Mouse (Mus musculus) limb, embryonic 11.5 days (tissue): ENCODE measurements around the gene Ubtd1. TPM values are rescaled to one million over a fixed set of nuclear protein-coding genes. Genes with fewer than 3 reads are reported as not detected.
A peak's percentile ranks its signal among the peaks of the same experiment; 100 is the strongest.

Experiments
- ATAC-seq: fragments of 200-750 bp; cut with Nextera tagmentation; 2 replicates; pipeline ENCODE4 v1.8.0; 2017; ENCODE audit warnings: low read depth; ENCODE audit not compliant: insufficient number of reproducible peaks, low FRiP score, low TSS enrichment
- DNase-seq: peaks from one replicate; pipeline ENCODE4 v3.0.0-alpha.2; 2015; ENCODE audit warnings: low spot score
- H3K27ac ChIP-seq: fragments of 300-500 bp; sonication (generic); replicated peaks from 2 replicates; pipeline ENCODE4 v1.5.1; 2014; ENCODE audit warnings: low read depth, mild to moderate bottlenecking, low read length
- H3K27me3 ChIP-seq: fragments of 300-500 bp; sonication (generic); 2 replicates; pipeline ENCODE4 v1.6.1; 2014; ENCODE audit warnings: mild to moderate bottlenecking, low read length, mixed read lengths; ENCODE audit not compliant: control insufficient read depth, insufficient read depth
- H3K36me3 ChIP-seq: fragments of 300-500 bp; sonication (generic); 2 replicates; pipeline ENCODE4 v1.6.1; 2014; ENCODE audit warnings: mild to moderate bottlenecking, low read length, moderate library complexity, mixed read lengths; ENCODE audit not compliant: control insufficient read depth, insufficient read depth
- H3K4me1 ChIP-seq: fragments of 300-500 bp; sonication (generic); 2 replicates; pipeline ENCODE4 v1.6.1; 2014; ENCODE audit warnings: low read length, mixed read lengths; ENCODE audit not compliant: control insufficient read depth, insufficient read depth
- H3K4me2 ChIP-seq: fragments of 300-500 bp; sonication (generic); 2 replicates; pipeline ENCODE4 v1.6.1; 2014; ENCODE audit warnings: low read depth, mild to moderate bottlenecking, moderate library complexity; ENCODE audit not compliant: severe bottlenecking
- H3K4me3 ChIP-seq: fragments of 300-500 bp; sonication (generic); 2 replicates; pipeline ENCODE4 v1.5.1; 2014; ENCODE audit warnings: low read depth, low read length
- H3K9ac ChIP-seq: fragments of 300-500 bp; sonication (generic); 2 replicates; pipeline ENCODE4 v1.6.1; 2014; ENCODE audit warnings: mild to moderate bottlenecking, low read length
- H3K9me3 ChIP-seq: fragments of 300-500 bp; sonication (generic); 2 replicates; pipeline ENCODE4 v1.6.1; 2016; ENCODE audit warnings: low read length; ENCODE audit not compliant: control insufficient read depth
- WGBS: fragments of 180-500 bp; shearing (Covaris S2); extraction: QIAGEN DNeasy Blood & Tissue Kit; methylation state at CpG from one replicate; pipeline ENCODE4 v1.1.7; 2014; 5-methylcytosine and 5-hydroxymethylcytosine counted together
- polyA plus RNA-seq: library from polyadenylated mRNA; unstranded; fragments of >200 nt; fragmentation: Nextera tagmentation; extraction: Ambion mirVana; gene quantifications from 2 replicates; pipeline ENCODE4 v1.2.1, GENCODE M21; 2014

Gene Ubtd1
- polyA plus RNA-seq, 1 experiment from 2014 or later: 10.1 TPM

DNA sequence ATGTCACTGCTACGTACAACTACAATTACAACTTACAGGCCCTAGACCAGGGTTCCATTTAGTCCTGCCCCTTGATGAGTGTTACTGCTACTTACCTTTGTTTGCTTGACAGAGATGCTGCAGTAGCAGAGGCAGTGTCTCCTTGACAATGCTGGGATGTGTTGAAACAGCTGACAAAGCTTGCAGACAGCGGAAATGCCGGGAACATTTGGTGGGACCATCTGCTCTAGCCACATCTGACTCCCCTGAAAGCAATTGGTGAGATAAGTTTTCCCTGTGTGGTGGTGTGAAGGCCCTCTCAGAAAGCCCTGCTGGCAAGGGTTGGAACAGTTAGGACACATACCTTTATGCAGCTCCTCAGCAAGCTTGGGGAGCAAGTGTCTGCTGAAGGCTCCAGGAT is 28.0 kb upstream of the Ubtd1 start:
- 88% methylated on average over 3 of the region's 3 CpGs for WGBS

DNA sequence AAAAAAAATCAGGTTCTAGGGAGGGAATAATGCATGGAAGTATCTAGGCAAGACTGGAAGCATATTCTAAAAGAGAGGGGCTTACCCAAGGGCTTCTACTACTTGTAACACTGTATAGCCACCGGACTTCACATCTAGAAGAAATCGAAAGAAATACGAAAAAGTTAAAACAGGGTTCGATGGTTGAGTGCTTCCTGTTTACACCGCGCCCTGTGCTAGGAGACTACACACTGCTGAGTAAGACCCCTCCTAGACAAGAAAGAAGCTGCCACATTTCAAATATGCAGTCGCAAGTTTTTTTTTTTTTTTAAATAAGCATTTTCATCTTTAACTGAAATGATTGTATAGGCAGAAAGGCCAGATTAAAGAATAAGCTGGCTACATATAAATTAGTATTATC is 11.9 kb upstream of the Ubtd1 start:
- no peak overlapping the region for H3K9ac ChIP-seq
- peaks cover 15% of the 10 kb centered on the region for H3K36me3 ChIP-seq

More for the DNA sequence above, 28.0 kb upstream of the Ubtd1 start:
- Histone ChIP-seq H3K4me1 (no peaks in the 10 kb centered on the region), H3K27me3 (no peaks in the 10 kb centered on the region), H3K4me3 (no peak overlapping the region), H3K27ac (no peak overlapping the region), H3K36me3 (peaks cover 27% of the 10 kb centered on the region), H3K9ac (no peak overlapping the region), H3K9me3 (no peaks in the 10 kb centered on the region; the same call in 1 of the 2 replicates), H3K4me2 (no peak overlapping the region)
- ATAC-seq: no peak
- DNase-seq: no peak

DNA sequence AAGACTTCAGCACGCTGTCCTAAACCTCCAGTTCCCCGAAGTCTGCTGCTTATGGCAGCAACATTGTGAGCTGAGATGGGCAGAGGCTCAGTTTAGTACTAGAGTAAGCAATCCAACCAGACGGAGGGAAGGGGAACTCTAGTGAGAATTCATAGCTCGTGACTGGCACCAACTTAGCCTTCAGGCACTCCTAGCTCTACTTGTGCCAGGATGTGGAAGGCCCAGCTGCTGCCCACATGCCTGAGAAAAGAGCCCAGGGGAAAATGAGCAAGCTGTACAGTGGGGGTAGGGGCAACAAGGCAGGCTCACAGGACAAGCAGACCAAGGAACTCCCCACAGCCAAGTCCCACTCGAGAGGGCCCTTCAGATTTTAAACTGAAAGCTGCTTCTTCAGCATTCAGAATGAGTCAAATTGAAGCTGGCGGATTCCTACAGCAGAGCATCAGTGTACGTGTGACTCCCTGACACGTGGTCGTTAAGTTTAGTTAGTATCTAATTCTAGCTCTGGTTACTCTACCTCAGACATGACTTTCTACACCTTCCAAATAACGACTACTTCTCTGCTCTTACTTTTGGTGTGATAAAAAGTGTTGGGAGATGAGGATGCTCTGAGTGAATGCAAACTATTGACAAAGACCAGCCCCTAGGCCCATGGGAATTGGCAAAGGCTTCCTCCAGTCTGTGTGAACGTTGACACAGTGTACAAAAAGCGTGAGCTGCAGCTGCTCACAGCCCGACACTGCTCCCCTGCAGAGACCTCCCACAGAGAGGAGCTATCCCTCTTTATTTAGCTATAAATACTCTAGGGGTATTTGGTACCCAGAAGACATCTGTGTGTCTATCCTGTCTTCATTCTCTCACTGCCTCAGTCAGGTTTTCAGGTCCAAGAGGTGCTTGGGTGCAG is 7.4 kb upstream of the Ubtd1 start:
- 70% methylated on average over 13 of the region's 13 CpGs for WGBS
- H3K4me1 ChIP-seq: peaks cover 7% of the 10 kb centered on the region; the same call in 1 of the 2 replicates
- peaks cover 2% of the 10 kb centered on the region; the same call in 1 of the 2 replicates for H3K36me3 ChIP-seq
- H3K9me3 ChIP-seq: no peaks in the 10 kb centered on the region
- ATAC-seq (no peak), DNase-seq (no peak)
- H3K4me3 ChIP-seq: no peak overlapping the region
- H3K9ac ChIP-seq: no peak overlapping the region
- no peak overlapping the region for H3K4me2 ChIP-seq
- no peak overlapping the region for H3K27ac ChIP-seq
- H3K27me3 ChIP-seq: no peaks in the 10 kb centered on the region

More for the DNA sequence above, 11.9 kb upstream of the Ubtd1 start:
- no peak for ATAC-seq
- no peaks in the 10 kb centered on the region for H3K9me3 ChIP-seq
- no peak overlapping the region for H3K4me3 ChIP-seq
- H3K4me2 ChIP-seq: no peak overlapping the region
- 95% methylated on average over 7 of the region's 7 CpGs for WGBS
- H3K4me1 ChIP-seq: no peaks in the 10 kb centered on the region
- DNase-seq: no peak
- H3K27ac ChIP-seq: no peak overlapping the region
- no peaks in the 10 kb centered on the region for H3K27me3 ChIP-seq

DNA sequence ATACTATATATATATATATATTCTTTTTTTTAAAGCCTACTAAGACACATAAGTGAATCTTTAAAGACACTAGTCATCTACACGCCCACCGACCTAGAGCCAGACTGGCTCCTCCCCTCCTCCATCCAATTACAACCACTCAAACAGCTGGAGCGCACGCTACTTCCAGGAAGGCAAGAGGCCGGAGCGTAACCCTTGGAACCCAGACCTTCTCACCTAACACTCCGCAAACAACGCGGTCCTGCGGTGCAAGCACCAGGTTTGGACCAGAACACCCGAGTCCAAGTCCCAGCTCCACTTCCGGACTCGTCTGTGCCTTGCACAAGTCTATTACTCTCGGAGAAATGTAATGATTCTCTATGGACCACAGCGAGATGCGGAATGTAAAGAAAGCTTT is 1.1 kb upstream of the Ubtd1 start:
- Histone ChIP-seq H3K4me2 (peak overlapping the region; percentile 49), H3K27ac (peak overlapping the region; percentile 38), H3K36me3 (no peaks in the 10 kb centered on the region), H3K4me1 (peaks cover 12% of the 10 kb centered on the region; the same call in 1 of the 2 replicates), H3K27me3 (no peaks in the 10 kb centered on the region), H3K9me3 (no peaks in the 10 kb centered on the region), H3K4me3 (peak overlapping the region; percentile 86), H3K9ac (peak overlapping the region; percentile 36; the same call in 1 of the 2 replicates)
- DNase-seq (peak; percentile 70), ATAC-seq (0 out of 2 replicates have a peak, but pooled peaks have one; percentile 2)
- under 1% methylated on average over 16 of the region's 16 CpGs for WGBS

DNA sequence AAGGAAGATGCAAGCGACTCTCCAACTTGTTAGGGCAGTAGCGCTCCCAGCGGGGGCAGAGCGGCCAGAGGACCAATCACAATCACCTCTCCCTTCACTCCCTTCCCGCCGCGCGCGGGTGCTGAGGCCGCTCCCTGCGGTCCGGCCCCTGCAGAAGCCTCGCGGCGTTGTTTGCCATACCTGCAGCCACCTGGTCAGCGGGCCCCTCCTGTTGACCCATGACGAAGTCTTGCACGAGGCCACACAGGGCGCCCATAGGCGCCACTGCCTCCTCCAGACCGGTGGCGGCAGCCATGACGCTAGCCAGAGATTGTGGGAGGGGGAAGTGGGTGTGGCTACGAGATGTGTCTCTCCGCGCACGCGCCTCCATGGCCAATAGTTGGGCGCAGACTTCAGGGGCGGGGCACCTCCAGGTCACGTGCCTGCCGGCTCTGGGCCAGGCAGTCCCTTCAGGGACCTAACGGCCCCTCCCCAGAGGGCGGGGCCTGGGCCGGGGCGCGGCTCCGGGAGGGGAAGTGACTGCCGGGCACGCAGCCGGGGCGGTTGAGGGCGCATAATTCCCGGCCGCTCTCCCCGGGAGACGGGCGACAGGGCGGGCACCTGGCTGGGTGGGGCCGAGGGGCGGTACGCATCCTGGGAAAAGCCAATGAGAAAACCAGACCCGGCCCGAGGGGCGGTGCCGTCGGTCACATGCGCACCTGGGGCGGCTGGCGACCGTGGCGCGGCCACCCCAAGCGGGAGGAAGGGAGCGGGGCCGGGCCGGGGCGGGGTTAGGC is 556 bp upstream of the Ubtd1 start, which contains the start of gene Mms19:
Gene Mms19 (minus strand): TSS at position 339 of the 776 bp plus-strand sequence.
- ATAC-seq (peak; percentile 97), DNase-seq (peak; percentile 99)
- H3K4me3 ChIP-seq: peak within 1 kb of the TSS; percentile 86

DNA sequence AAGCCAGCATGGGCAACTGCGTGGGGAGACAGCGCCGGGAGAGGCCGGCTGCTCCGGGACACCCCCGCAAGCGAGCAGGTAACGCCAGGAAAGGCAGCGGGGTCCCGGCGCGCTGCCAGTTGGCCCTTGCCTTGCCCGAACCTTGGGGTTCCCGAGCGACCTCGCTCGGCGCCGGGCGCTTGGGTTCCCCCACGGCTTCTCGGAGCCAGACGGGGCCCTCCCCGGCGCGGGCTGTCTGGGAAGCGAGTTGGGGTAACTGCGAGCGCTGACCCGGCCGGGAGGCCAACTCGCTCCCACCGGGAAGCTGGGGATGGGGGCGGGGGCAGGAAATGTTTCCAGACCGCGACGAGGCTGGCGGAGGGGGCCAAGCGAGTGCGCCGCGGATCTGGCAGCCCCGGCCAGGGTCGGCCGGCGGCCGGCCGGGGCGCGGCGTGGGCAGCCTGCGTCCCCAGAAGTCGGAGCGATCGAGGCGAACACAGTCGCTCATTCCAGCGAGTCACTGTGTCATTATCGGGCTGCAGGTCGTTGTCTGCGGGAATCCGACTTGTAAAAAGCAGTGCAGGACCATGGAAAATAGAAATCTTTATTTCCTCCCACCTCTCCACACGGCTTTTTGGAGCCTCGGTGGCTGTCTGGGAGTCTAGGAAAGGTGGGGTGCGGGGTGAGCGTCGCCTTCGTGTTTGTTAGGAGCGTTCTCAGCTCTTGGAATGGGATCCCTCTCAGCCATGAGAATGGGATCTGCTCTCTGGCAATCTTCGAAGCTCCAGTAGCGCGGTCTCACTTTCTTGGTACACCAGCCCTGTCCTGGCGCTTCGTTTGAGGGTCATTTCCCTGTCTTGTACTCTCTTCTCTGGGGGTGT is 598 bp downstream of the Ubtd1 start:
- H3K9me3 ChIP-seq: no peaks in the 10 kb centered on the region
- under 1% methylated on average over 74 of the region's 74 CpGs for WGBS
- H3K27me3 ChIP-seq: no peaks in the 10 kb centered on the region
- H3K27ac ChIP-seq: peak overlapping the region; percentile 44
- H3K4me3 ChIP-seq: peak overlapping the region; percentile 86
- ATAC-seq (no peak; the same call in 1 of the 2 replicates), DNase-seq (peak; percentile 64)
- H3K36me3 ChIP-seq: no peaks in the 10 kb centered on the region
- H3K9ac ChIP-seq: peak overlapping the region; percentile 44
- peaks cover 7% of the 10 kb centered on the region; the same call in 1 of the 2 replicates for H3K4me1 ChIP-seq
- peak overlapping the region; percentile 63 for H3K4me2 ChIP-seq

More for the DNA sequence above, 556 bp upstream of the Ubtd1 start, which contains the start of gene Mms19:
- Histone ChIP-seq H3K36me3 (no peaks in the 10 kb centered on the region), H3K9ac (peak within 1 kb of the TSS; percentile 44), H3K4me2 (peak within 1 kb of the TSS; percentile 63), H3K27ac (peak within 1 kb of the TSS; percentile 44), H3K27me3 (no peaks in the 10 kb centered on the region), H3K4me1 (peaks cover 12% of the 10 kb centered on the region; the same call in 1 of the 2 replicates), H3K9me3 (no peaks in the 10 kb centered on the region)
- WGBS: under 1% methylated on average over 60 of the region's 68 CpGs

DNA sequence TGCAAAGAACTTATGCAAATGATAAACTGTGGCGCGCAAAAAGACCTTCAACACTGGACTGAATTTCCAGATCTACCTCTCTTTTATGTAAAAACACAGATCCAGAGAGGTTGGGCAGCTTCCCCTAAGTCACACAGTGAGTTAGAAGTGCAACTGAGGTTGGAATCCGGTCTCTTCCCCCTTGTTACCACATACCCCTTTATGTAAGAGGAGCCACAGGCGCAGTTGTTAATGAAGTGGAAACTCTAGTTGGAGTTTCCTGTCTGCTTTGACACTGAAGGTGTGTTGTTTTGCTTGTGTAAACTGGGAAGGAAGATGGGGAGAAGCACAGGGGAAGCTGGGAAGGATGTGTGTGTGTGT is 1.2 kb downstream of the Ubtd1 start:
- Histone ChIP-seq H3K4me2 (peak overlapping the region; percentile 63), H3K36me3 (no peaks in the 10 kb centered on the region), H3K27me3 (no peaks in the 10 kb centered on the region), H3K4me1 (peaks cover 5% of the 10 kb centered on the region; the same call in 1 of the 2 replicates), H3K27ac (no peak overlapping the region), H3K9me3 (no peaks in the 10 kb centered on the region), H3K4me3 (peak overlapping the region; percentile 86), H3K9ac (no peak overlapping the region)
- no peak for DNase-seq
- no peak for ATAC-seq
- WGBS: 3% methylated on average over 4 of the region's 4 CpGs
